Mouse (Mus musculus) kidney, postnatal 4 days (tissue): Measurements from ENCODE around the gene Mrps18b.
A peak's percentile ranks its signal among the peaks of the same experiment; 100 is the strongest.

ENCODE experiments used
- DNase-seq, 2 experiments: peaks; one replicate each; pipeline ENCODE4 v3.0.0; 2021; ENCODE audit warnings: mixed read lengths in 2 of 2

Gene Mrps18b

GRCm38 (mm10) chr17:35917463-35918251 is 1.5 kb upstream of the Mrps18b start:
- DNase-seq, result peak; percentile 41 to 62

- DNase-seq, result peak; percentile 34 to 61
Measured at GRCm38 (mm10) chr17:35917143-35917462, 914 bp upstream of the Mrps18b start.

- DNase-seq, result peak in 1 of 2 experiments; percentile 37
Measured at GRCm38 (mm10) chr17:35915538-35916296, 472 bp downstream of the Mrps18b start.

DNA sequence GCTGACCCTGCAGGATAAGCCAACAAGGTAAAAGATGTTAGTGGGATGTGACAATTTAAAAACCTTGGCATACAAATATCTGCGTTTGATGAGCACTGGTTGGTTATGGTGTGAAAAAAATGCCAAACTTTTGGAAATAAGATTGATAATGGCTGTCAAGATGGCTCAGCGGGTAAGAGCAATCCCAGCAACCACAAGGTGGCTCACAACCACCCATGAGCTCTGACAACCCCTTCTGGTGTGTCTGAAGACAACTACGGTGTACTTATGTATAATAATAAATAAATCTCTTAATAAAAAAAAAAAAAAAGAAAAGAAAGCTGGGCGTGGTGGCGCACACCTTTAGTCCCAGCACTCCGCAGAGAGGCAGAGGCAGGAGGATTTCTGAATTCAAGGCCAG is 1.2 kb downstream of the Mrps18b start:
- no peak for DNase-seq

DNA sequence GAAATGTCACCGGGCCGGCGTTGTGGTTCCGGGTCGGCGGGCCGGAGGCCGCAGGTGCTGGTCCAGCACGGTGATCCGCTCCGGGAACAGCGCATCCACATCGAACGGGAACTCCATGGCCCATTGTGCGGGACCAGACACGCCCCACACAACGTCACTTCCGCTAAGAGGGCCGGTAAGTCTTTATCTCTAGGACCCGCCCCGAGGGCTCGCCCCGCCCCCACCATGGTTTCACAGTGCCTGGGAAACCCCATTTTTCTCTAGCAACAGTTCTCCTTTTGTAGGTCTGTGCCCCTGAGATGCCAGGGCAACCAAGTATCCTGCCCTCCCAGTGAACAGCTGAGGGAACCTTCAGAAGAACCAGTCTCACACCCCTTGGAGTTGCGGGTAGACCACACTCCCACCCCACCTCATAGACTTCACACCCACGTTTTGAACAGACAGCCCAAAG is 6.2 kb downstream of the Mrps18b start, which contains the start of gene Atat1:
Atat1 (minus strand) TSS at position 157 of the 451 bp plus-strand sequence.
- DNase-seq, result peak; percentile 99

GRCm38 (mm10) chr17:35909186-35909918 is 6.8 kb downstream of the Mrps18b start:
- DNase-seq, result no peak

DNA sequence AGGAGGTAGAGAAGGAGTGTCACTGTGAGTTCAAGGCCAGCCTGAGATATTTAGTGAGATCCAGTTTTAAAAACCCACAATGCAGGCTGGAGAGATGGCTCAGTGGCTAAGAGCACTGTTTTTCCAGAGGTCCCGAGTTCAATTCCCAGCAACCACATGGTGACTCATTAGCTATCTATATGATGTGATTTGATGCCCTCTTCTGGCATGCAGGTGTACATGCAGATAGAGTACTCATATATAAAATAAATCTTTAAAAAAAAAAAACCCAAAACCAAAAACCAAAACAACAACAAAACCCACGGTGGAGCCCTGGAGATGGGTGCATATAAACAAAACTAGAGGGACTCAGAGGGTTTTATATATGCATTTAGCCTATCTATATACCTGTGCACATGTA is 8.6 kb downstream of the Mrps18b start:
- no peak for DNase-seq

DNA sequence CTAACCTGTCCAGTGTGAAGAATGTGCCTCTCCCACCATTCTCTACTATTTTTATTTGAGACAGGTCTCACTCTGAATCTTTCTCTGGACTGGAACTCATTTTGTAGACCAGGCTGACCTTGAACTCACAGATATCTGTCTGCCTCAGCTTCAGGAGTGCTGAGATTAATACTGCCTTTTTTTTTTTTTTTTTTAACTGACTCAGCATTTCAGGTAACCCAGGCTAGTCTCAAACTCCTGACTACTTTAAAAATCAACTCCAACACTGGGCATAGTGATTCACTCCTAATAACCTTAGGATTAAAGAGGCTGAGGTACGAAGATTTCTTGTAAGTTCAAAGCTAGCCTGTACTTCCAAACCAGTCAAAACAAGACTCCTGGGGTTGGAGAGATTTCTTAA is 10.6 kb downstream of the Mrps18b start:
- no peak for DNase-seq

DNA sequence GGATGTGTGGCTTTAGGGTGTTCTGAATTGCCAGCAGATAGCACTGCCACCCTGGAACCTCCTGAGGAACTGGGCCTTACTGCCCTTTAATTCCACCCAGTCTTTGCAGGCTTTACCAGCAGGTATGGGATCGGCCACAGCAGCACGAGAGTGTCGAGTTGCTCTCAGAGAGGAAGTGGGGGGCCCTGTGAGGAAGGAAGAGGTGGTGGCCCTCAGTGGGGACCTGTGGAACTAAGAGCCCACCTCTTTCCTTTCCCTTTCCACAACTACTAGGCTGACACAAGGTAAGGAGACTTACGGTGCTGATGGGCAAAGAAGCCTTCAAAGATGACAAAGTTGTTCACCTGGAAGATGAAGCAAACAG is 12.2 kb downstream of the Mrps18b start:
- DNase-seq, result no peak

- peak; percentile 62 to 74 for DNase-seq
Measured at GRCm38 (mm10) chr17:35903343-35903991, 12.7 kb downstream of the Mrps18b start.

DNA sequence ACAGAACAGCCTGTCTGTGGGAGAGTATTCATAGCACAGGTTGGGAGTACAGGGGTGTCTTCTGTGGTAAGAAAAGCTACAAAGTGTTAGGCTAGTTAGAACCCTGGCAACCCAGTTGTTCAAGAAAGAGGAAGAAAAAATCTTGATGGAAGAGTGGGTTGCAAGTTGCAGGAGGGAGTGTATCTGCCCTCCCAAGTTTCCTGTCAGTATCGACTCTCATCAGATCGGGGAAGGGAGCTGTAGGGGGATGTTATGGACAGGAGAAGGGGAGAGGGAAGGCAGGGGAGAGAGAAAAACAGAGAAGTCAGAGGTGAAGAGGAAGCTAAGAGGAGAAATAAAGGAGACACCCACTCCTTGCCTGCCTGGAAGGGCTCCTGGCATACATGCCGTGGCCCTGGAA is 15.6 kb downstream of the Mrps18b start:
- DNase-seq, result no peak

DNA sequence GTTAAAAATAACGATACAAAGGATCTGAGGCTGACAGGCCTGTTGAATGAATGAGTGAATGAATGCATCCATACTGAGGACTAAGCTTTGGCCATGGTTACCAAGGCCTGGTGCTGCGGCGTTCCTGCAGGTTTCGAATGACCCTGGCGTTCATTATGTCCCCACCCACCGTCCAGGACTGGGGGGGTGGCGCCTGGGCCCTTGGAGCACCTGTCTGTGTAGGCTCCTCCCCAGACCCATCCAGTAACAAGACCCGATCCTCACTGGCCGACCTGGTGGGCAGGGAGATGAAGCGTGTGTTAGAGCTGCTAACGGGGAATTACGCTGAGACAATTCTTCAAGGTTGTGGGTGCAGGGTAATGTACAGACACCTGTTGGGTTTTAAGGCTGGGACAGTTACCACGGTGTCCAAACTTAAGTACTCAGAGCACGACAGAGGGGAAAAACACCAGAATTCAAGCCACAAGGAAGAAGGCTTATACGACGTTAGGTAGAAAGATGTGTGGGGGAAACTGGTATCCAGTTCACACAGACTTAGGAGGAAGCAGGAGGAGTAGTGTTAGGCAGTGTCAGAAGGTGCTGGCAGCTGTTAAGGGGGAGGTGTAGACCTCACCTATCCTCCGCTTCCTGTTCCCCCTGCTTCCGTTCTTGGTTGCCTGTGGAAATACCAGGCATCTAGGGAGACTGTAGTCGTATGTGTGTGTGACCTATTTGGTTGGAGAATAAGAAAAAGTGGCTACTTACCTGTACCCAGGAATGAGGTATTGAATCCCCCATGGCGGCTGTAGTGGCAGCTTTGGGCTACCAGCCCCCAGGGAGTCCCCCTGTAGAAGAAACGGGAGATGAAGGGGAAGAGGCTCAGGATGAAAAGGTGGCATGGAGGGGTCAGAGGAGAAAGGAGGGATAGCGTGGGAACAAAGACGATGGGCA is 18.3 kb downstream of the Mrps18b start:
- peak; percentile 40 to 56 for DNase-seq

DNA sequence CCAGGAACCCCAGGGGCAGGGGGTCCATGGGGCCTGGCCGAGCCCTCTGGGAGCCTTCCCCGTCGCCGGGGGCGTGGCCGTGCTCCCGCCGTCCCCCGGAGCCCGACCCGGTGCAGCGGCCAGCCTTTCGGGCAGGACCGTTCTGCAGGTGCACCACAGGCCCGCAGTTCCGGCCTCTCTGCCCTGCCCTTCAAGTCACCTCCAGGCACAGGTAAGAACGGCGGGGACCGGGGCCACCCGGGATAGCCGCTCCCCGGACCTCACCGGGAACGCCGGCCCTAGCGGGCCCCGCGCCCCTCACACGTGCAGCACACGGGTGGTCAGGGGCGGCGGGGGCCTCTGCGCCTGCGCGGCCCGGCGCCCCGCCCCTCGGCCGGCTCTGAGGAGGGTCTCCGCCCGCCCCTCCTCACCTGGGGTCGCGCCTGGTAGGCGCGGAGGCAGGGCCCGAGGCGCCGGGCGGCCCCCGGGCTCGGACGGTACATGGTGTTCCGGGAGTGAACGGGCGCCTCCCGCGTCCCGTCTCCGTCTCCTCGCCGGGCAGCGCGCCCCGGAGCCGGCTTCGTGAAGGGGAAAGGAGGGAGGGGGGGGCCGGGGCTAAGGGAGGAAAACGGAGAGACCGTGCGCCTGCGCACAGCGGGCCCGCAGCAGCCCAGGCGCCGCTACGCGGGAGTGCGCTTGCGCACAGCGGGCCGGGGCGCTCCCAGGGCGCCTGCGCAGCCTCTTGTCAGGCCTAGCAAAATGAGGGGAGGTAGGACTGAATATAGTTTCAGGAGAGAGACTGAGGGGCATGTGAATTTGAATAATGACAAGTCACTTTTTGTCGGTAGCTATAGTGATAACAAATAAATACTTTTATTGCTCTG is 19.2 kb downstream of the Mrps18b start, which contains the start of gene 2310061I04Rik:
2310061I04Rik (minus strand) TSS at position 651 of the 863 bp plus-strand sequence.
- peak; percentile 92 to 95 for DNase-seq

DNA sequence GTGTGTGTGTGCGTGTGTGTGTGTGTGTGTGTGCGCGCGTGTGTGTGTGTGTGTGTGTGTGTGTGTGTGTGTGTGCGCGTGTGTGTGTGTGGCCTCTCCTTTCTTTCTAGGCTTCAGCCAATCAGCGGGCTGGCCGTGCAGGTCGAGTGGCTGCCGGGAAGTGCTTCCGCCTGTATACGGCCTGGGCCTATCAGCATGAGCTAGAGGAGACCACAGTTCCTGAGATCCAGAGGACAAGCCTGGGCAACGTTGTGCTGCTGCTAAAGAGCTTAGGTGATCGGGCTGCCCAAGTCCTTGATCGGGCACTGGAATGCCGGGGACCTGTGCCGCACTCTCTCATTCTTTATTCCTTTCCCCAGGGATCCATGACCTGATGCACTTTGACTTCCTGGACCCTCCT is 28.5 kb downstream of the Mrps18b start:
- DNase-seq, result no peak

DNA sequence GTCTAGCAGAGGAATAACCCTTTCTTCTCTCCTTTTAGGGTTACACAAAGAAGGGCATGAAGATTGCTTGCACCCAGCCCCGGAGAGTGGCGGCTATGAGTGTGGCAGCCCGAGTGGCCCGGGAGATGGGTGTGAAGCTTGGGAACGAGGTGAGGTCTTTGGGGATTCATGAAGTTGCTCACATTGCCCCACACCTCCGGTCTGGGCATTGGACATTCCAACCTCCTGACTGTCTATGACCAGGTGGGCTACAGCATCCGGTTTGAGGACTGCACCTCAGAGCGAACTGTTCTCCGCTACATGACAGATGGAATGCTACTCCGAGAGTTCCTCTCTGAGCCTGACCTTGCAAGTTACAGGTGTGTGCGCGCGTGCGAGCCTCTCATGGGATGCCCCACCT is 32.4 kb downstream of the Mrps18b start:
- DNase-seq, result no peak

DNA sequence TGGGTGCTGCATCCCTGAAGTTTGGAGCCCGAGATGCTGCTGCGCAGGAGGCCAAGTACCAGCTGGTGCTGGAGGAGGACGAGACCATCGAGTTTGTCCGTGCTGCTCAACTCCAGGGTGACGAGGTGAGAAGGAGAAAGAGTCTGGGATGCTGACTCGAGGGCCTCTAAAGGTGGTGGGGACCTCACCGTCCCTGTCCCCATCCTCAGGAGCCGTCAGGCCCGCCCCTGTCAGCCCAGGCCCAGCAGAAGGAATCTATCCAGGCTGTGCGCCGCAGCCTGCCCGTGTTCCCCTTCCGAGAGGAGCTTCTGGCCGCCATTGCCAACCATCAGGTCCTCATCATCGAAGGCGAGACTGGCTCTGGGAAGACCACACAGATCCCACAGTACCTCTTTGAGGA is 33.3 kb downstream of the Mrps18b start:
- no peak for DNase-seq

- peak; percentile 98 for DNase-seq
Measured at GRCm38 (mm10) chr17:35879245-35880057, 36.7 kb downstream of the Mrps18b start, which contains the start of gene Dhx16. Dhx16 (plus strand) TSS chr17:35879819.

GRCm38 (mm10) chr17:35874721-35875120 is 41.5 kb downstream of the Mrps18b start:
- DNase-seq, result peak in 1 of 2 experiments; percentile 35

GRCm38 (mm10) chr17:35873774-35874519 is 42.2 kb downstream of the Mrps18b start:
- peak; percentile 94 for DNase-seq
